Mouse (Mus musculus) T-cell, adult 66 days (primary cell): ENCODE measurements around the gene 3110070M22Rik. TPM values are rescaled to one million over a fixed set of nuclear protein-coding genes. Genes with fewer than 3 reads are reported as not detected.

ENCODE experiments used
- total RNA-seq, 2 experiments: library from RNA; stranded (reverse); gene quantifications; 3 replicates in 1 of 2; 4 replicates in 1 of 2; pipeline ENCODE4 v1.2.4; 2023

The 3110070M22Rik gene
- 1 to 10 TPM in 1 of 2 experiments, under 1 TPM in 1; 0.84 to 1.2 TPM for total RNA-seq

GRCm38 (mm10) chr13:119487880-119488580, at the start of gene 3110070M22Rik, which contains the start of gene Tmem267:
3110070M22Rik (minus strand) TSS chr13:119488383.
Tmem267 (plus strand) TSS chr13:119488039.

GRCm38 (mm10) chr13:119462596-119463560, 25.3 kb downstream of the 3110070M22Rik start, which contains the start of gene 4833420G17Rik:
4833420G17Rik (plus strand) TSS chr13:119462768.

Other genes starting within 250 kb of the 3110070M22Rik start
- 10 to 100 TPM; 55.9 to 60.9 TPM for gene Paip1, start 59.8 kb downstream of the 3110070M22Rik start, total RNA-seq
- 10 to 100 TPM; 67.1 to 71.5 TPM for gene 4833420G17Rik, start 25.6 kb downstream of the 3110070M22Rik start, total RNA-seq
- 1 to 10 TPM; 4.8 to 6.0 TPM for gene Tmem267, start 344 bp downstream of the 3110070M22Rik start, total RNA-seq
- gene Ccl28, start 135.4 kb upstream of the 3110070M22Rik start, total RNA-seq = under 1 TPM in 1 of 2 experiments, not detected in 1; 0.41 TPM
- 10 to 100 TPM; 44.1 to 46.9 TPM for gene Hmgcs1, start 202.0 kb upstream of the 3110070M22Rik start, total RNA-seq